Mouse (Mus musculus): Measurements from ENCODE around the gene Rnf186. TPM values are rescaled to one million over a fixed set of nuclear protein-coding genes. Genes with fewer than 3 reads are reported as not detected.

Rnf186 gene
- polyA plus RNA-seq, 1 experiment from 2014 or later, result not detected

GRCm38 (mm10) chr4:138948257-138948656 lies 18.7 kb upstream of the Rnf186 start:
- no peak overlapping the region for H3K4me3 ChIP-seq
- WGBS, result 84% methylated on average over 2 of the region's 2 CpGs
- no peak for DNase-seq (ENCODE audit: extremely low spot score, low spot score)
- H3K36me3 ChIP-seq (replicated peaks), result no peaks in the 10 kb centered on the region
- H3K27ac ChIP-seq, result no peak overlapping the region
- no peaks in the 10 kb centered on the region for H3K9me3 ChIP-seq
- no peaks in the 10 kb centered on the region for H3K27me3 ChIP-seq (ENCODE audit: poor library complexity, severe bottlenecking)
- peaks cover 3% of the 10 kb centered on the region; the same call in 1 of the 2 replicates for H3K4me1 ChIP-seq

GRCm38 (mm10) chr4:138958612-138959011 lies 8.3 kb upstream of the Rnf186 start:
- Histone ChIP-seq H3K4me1 (no peaks in the 10 kb centered on the region), H3K36me3 (replicated peaks) (no peaks in the 10 kb centered on the region), H3K4me3 (no peak overlapping the region), H3K9me3 (no peaks in the 10 kb centered on the region), H3K27ac (no peak overlapping the region), H3K27me3 (ENCODE audit: poor library complexity, severe bottlenecking) (no peaks in the 10 kb centered on the region)
- WGBS, result 88% methylated on average over 9 of the region's 9 CpGs
- no peak for DNase-seq (ENCODE audit: extremely low spot score, low spot score)

GRCm38 (mm10) chr4:138959120-138959519 lies 7.8 kb upstream of the Rnf186 start:
- WGBS, result 88% methylated on average over 15 of the region's 15 CpGs
- no peaks in the 10 kb centered on the region for H3K36me3 ChIP-seq (replicated peaks)
- no peak overlapping the region for H3K4me3 ChIP-seq
- H3K27me3 ChIP-seq (ENCODE audit: poor library complexity, severe bottlenecking), result no peaks in the 10 kb centered on the region
- DNase-seq (ENCODE audit: extremely low spot score, low spot score), result no peak
- H3K27ac ChIP-seq, result no peak overlapping the region
- H3K4me1 ChIP-seq, result no peaks in the 10 kb centered on the region
- no peaks in the 10 kb centered on the region for H3K9me3 ChIP-seq

- H3K4me1 ChIP-seq, result no peaks in the 10 kb centered on the region
- H3K27me3 ChIP-seq (ENCODE audit: poor library complexity, severe bottlenecking), result no peaks in the 10 kb centered on the region
- H3K4me3 ChIP-seq, result no peak overlapping the region
- DNase-seq (ENCODE audit: extremely low spot score, low spot score), result no peak
- no peaks in the 10 kb centered on the region for H3K36me3 ChIP-seq (replicated peaks)
- no peaks in the 10 kb centered on the region for H3K9me3 ChIP-seq
- 77% methylated on average over 7 of the region's 7 CpGs for WGBS
- H3K27ac ChIP-seq, result no peak overlapping the region
Observed at GRCm38 (mm10) chr4:138959926-138960325, 7.0 kb upstream of the Rnf186 start.

GRCm38 (mm10) chr4:138962719-138963118 lies 4.2 kb upstream of the Rnf186 start:
- DNase-seq (ENCODE audit: extremely low spot score, low spot score), result no peak
- 90% methylated on average over 5 of the region's 5 CpGs for WGBS
- Histone ChIP-seq H3K27me3 (ENCODE audit: poor library complexity, severe bottlenecking) (no peaks in the 10 kb centered on the region), H3K36me3 (replicated peaks) (no peaks in the 10 kb centered on the region), H3K4me3 (no peak overlapping the region), H3K9me3 (no peaks in the 10 kb centered on the region), H3K27ac (no peak overlapping the region), H3K4me1 (no peaks in the 10 kb centered on the region)

GRCm38 (mm10) chr4:138965871-138966270 lies 1.0 kb upstream of the Rnf186 start:
- Histone ChIP-seq H3K27ac (no peak overlapping the region), H3K36me3 (replicated peaks) (no peaks in the 10 kb centered on the region), H3K27me3 (ENCODE audit: poor library complexity, severe bottlenecking) (no peaks in the 10 kb centered on the region), H3K9me3 (no peaks in the 10 kb centered on the region), H3K4me1 (no peaks in the 10 kb centered on the region), H3K4me3 (no peak overlapping the region)
- no peak for DNase-seq (ENCODE audit: extremely low spot score, low spot score)
- 85% methylated on average over 5 of the region's 5 CpGs for WGBS

- Histone ChIP-seq H3K36me3 (replicated peaks) (no peaks in the 10 kb centered on the region), H3K27ac (no peak overlapping the region), H3K27me3 (ENCODE audit: poor library complexity, severe bottlenecking) (peaks cover 6% of the 10 kb centered on the region), H3K4me1 (peaks cover 8% of the 10 kb centered on the region), H3K9me3 (no peaks in the 10 kb centered on the region), H3K4me3 (no peak overlapping the region)
- no peak for DNase-seq (ENCODE audit: extremely low spot score, low spot score)
- WGBS, result 94% methylated on average over 15 of the region's 15 CpGs
Observed at GRCm38 (mm10) chr4:138967485-138967884, 573 bp downstream of the Rnf186 start.

GRCm38 (mm10) chr4:138968772-138969556 lies 2.1 kb downstream of the Rnf186 start:
- Histone ChIP-seq H3K27me3 (ENCODE audit: poor library complexity, severe bottlenecking) (peaks cover 16% of the 10 kb centered on the region), H3K27ac (no peak overlapping the region), H3K4me3 (no peak overlapping the region), H3K9me3 (no peaks in the 10 kb centered on the region), H3K4me1 (peaks cover 20% of the 10 kb centered on the region), H3K36me3 (replicated peaks) (no peaks in the 10 kb centered on the region)
- DNase-seq (ENCODE audit: extremely low spot score, low spot score), result no peak
- WGBS, result 88% methylated on average over 16 of the region's 16 CpGs

- Histone ChIP-seq H3K27ac (no peak overlapping the region), H3K4me1 (peaks cover 20% of the 10 kb centered on the region), H3K27me3 (ENCODE audit: poor library complexity, severe bottlenecking) (peaks cover 18% of the 10 kb centered on the region), H3K36me3 (replicated peaks) (no peaks in the 10 kb centered on the region), H3K4me3 (no peak overlapping the region), H3K9me3 (no peaks in the 10 kb centered on the region)
- 85% methylated on average over 9 of the region's 9 CpGs for WGBS
- no peak for DNase-seq (ENCODE audit: extremely low spot score, low spot score)
Observed at GRCm38 (mm10) chr4:138969736-138970135, 2.8 kb downstream of the Rnf186 start.

GRCm38 (mm10) chr4:138971371-138971770 lies 4.5 kb downstream of the Rnf186 start:
- WGBS, result 91% methylated on average over 6 of the region's 6 CpGs

GRCm38 (mm10) chr4:138972139-138972826 lies 5.4 kb downstream of the Rnf186 start:
- DNase-seq (ENCODE audit: extremely low spot score, low spot score), result peak; percentile 44
- Histone ChIP-seq H3K9me3 (no peaks in the 10 kb centered on the region), H3K4me3 (peak overlapping the region; percentile 71), H3K27ac (peak overlapping the region; percentile 90), H3K27me3 (ENCODE audit: poor library complexity, severe bottlenecking) (peaks cover 18% of the 10 kb centered on the region), H3K36me3 (replicated peaks) (no peaks in the 10 kb centered on the region), H3K4me1 (peaks cover 20% of the 10 kb centered on the region)
- 24% methylated on average over 20 of the region's 20 CpGs for WGBS

More at GRCm38 (mm10) chr4:138971371-138971770, 4.5 kb downstream of the Rnf186 start:
- Histone ChIP-seq H3K36me3 (replicated peaks) (no peaks in the 10 kb centered on the region), H3K9me3 (no peaks in the 10 kb centered on the region), H3K27ac (no peak overlapping the region), H3K27me3 (ENCODE audit: poor library complexity, severe bottlenecking) (peaks cover 18% of the 10 kb centered on the region), H3K4me3 (no peak overlapping the region), H3K4me1 (peaks cover 20% of the 10 kb centered on the region)
- DNase-seq (ENCODE audit: extremely low spot score, low spot score), result no peak

- 2% methylated on average over 57 of the region's 60 CpGs for WGBS
- no peaks in the 10 kb centered on the region for H3K9me3 ChIP-seq
- peak within 1 kb of the TSS; percentile 71 for H3K4me3 ChIP-seq
- peaks cover 20% of the 10 kb centered on the region for H3K4me1 ChIP-seq
- H3K36me3 ChIP-seq (replicated peaks), result no peaks in the 10 kb centered on the region
- peak within 1 kb of the TSS; percentile 90 for H3K27ac ChIP-seq
- DNase-seq (ENCODE audit: extremely low spot score, low spot score), result peak; percentile 51
- H3K27me3 ChIP-seq (ENCODE audit: poor library complexity, severe bottlenecking), result peaks cover 18% of the 10 kb centered on the region
Observed at GRCm38 (mm10) chr4:138972827-138973718, 6.2 kb downstream of the Rnf186 start, which contains the start of gene Tmco4. Gene Tmco4, plus strand, starts transcription at chr4:138972888.
